Mouse (Mus musculus) R1 (cell line): Measurements from ENCODE around the gene Jmjd7.

Experiments used
- DNase-seq: peaks from one replicate; pipeline ENCODE4 v3.0.0-alpha.2; 2018; ENCODE audit warnings: low read depth, low spot score

Gene Jmjd7

DNA sequence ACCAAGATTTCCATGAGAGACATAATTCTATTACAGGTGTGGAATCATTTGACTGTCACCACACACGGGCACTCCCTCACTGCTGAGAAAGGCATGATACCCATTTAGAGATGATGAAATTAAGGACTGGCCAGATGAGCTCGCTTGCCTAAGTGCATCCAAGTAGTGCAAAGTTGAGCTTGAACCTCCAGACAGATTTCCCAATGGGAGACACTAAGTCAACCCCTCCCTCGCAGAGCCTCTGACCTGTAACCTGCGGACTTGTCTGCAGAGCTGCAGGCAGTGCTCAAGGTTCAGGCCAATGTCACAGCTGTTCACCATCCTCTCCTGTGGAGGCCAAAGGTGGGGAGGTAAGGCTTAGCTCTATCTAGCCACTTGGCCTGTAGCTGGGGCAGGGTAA lies 31.5 kb downstream of the Jmjd7 start:
- DNase-seq = no peak

DNA sequence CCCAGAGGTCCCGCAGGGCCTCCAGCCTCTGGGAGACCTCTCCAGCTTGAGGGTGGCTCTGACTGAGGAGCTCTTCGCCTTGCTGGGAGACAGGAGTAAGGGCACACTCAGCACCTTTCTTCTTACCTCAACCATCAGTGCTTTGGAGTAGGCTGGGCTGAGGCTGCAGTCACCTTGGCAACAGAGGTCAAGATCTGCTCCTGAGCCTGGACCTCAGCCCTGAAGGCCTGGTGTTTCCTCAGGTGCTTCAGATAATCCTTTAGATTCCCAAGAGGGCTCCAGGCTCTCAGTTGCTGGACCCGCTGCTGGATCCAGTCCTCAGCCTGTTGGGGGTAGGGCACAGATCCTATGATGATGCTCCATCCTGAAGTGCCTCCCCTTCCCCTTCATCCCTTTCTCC lies 32.2 kb downstream of the Jmjd7 start:
- DNase-seq = no peak

DNA sequence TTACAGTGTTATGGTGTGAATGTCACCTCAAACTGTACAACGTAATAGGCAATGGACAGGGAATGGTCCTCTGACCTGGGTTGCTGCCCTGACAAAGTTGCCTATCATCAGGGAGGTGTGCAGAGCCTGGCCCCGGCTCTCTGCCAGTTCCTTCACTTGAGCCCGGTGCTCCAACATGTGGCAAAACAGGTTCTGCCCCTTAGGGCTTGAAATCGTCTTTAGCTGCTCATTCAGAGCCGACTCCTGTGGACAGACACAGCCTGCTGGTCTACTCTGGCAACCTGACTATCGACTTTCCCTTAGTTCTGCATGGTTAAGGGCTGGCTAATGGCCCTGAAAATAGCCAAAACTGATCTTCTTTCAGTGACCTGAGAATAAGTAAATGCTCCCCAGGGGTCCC lies 32.9 kb downstream of the Jmjd7 start:
- no peak for DNase-seq

DNA sequence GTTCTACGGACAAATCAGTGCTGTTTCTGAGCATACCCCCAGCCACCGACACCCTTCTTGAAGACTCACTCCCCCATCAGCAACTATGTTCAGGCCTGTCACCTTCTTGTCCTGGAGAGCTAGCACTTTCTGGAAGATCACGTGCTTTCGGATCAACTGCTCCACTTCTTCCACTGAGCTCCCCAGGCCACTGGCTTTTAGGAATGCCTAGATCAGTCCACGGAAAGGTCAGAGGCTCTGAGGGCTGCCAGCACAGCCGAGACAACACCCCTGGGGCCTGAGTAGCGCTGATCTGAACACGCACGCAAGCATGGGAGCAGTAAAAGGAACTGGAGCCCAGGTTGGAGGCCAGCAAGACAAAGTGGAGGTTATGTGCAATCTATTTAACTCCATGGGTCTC lies 33.4 kb downstream of the Jmjd7 start:
- peak; percentile 29 for DNase-seq

DNA sequence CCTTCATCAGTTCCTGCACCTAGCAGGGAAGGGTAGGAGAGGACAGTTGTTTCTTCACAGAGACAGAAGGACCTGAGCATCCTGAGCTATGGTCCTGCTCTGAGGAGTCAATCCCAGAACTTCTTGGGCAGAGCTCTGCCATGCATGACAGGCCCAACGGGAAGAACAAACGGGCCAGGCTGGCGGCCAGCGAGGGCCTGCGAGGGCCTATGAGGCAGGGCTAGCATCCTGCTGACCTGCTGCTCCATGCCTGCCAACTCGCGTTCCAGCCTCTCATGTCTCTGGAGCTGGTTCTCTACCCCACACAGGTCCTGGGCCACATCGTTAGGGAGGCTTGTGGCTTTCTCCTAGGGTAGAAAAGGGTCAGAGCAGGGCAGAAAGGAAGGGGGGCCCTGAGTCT lies 35.0 kb downstream of the Jmjd7 start:
- no peak for DNase-seq

DNA sequence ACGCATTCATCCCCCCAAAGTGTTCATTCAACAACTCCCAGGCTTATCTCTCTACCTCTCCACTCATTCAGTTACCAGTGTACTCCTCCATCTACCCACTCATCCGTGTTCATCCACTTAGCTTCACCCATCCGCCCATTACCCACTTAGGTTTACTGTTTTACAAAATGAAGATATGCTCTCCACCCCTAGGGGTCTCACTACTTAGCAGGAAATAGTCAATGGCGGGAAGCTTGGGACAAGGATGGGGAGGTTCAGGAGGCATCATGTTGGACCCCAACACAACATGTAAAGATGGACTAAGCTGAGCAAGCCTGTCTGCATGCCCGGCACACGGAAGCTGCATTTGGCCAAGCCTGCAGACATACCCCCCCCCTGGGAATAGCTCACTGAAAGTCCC lies 37.4 kb downstream of the Jmjd7 start:
- DNase-seq = peak; percentile 72

DNA sequence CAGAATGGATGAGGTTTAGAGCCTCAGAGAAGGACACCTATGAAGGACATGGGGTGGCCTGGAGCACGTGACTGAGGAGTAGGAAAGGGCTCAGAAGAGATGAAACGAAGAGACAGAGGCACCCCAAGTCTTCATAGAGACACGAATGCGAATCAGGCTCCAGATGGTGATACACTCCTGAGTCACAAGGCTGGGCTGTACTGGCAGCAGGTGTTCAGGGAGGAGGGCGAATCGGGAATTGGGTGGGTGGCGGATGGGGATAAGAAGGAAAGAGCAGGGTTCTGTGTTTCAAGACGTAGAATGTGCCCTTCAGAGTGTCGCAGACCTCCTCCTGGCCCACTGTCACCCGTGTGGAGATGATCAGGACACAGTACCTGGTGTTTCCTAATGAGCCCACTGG lies 38.0 kb downstream of the Jmjd7 start:
- DNase-seq = no peak

DNA sequence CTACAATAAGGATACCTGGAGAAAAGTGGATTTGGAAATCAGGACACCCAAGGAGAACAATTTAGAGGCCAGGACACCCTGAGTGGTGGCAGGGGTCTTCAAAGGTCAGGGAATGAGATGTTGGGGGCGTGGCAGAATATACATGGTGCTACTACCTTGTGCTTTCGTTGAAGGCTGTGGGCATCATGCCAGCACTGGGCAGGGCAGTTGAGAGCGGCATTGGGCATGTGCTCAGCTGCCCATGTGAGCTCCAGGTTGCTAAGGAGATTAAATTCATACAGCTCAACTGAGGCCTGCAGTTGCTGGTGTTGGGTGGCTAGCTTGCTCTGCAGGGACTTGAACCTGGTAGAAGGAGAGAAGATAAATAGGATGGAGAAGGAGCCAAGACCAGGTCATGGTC lies 38.9 kb downstream of the Jmjd7 start:
- no peak for DNase-seq

DNA sequence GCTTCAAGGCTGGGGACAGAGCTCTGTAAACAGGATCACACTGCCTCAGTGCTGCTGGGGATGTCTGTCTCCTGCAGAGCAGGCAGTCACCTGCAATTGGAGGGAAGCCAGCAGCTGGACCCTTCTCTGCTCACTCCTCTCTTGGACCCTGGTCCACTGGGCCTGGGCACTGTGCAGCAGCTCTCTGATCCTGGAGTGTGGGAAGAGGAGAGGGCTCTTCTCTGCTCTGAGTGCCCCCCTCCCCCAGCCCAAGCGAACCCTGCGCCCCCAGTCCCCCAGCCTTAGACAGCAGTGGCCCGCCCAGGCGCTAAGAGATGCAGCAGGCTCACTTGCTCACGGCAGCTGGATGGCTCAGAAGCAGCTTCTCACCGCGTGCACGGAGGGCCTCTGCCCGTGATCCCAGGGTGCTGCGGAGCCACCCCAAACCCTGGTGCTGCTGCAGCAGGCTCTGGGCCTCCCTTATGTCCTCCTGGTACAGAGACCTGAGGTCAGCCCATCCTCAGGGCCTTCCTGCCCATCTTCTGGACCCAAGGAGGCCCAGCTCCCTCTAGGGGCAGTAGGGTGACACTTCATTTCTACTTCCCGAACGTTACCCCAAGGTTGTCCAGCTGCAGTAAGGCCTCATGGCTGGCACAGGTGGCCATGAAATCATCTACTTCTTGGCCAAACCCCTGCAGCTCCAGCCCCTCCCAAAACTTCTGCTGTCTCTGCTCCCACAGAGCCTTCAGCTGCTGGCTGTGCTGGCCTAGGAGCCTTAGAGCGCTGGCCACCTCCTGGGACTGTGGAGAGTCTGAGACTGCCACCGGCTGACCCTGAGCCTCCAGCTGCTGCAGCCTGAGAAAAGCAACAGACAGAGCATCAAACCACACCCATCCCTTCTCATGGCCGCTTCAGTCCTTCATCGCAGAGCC lies 41.5 kb downstream of the Jmjd7 start:
- peak; percentile 53 for DNase-seq

DNA sequence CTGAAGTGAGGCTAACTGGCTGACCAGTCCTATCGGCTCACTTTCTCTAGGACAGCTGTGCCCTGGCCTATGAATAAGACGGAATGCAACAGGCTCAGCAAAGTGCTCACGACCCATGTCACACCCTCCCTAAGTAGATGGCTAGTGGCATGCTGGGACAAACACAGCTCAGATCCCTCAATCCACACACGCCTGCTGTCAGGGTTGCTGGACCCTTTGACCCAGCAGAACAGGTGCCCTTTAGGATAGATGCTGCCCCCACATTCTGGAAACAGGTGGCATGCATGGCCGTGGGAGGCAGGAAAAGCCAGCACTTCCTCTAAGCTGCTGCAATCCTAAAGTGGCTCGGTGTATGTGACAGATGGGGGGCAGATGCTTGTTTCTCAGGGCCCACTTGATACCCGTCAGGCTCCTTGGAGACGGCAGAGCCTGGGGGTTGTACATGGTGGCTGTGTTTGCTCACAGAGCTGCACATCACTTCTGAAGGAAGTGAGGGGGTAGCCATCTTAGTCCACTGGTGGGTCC lies 42.2 kb downstream of the Jmjd7 start:
- DNase-seq = no peak

DNA sequence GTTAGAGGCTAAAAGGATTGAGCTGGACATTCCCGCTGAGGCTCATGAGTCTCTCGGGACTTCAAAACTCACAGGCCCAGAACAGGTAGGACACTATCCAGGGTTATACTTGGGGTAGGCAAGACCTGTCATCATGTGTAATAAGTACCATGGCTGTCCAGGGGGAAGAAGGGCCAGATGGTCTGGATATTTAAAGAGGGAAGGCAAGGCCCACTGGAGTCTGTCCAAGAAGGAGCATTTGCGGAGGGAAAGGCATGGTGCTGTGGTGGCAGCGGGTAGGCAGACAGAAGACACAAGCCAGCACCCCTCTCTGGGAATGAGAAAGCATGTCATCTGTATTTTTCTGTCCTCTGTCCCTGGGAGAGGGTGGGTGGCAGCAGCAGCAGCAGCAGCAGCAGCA lies 46.8 kb downstream of the Jmjd7 start:
- DNase-seq = no peak

DNA sequence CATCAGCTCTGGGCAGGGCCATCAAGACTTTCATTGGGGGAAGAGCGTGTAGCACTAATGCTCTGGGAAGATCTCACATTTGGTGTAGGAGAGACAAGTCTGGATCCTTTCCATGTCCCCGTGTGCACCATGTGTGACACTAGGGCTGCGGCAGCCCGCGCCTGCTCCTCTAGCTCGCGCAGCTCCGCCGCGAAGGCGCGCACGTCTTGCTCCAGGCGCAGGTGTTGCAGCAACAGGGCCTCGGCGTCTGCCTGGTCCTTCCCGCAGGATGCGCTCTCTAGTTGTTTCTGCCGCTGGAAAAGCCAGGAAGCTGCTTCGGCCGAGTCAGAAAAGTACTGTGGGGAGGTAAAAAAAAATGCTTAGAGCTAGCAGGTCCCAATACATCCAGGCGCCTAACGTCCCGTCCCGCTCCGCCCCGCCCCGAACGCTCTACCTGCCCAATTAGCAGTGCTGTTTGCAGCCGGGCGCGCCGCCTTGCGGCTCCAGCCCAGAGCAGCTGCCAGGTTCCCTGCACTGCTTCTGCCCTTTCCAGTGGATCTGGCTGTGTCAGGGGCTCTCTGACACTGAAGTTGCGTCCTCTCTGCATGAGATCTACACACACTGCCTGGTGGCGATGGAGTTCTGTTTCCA lies 48.9 kb downstream of the Jmjd7 start:
- DNase-seq = peak; percentile 89
